Mouse (Mus musculus): ENCODE results near the gene Dffb. TPM values are rescaled to one million over a fixed set of nuclear protein-coding genes. Genes with fewer than 3 reads are reported as not detected.

The Dffb gene
- 10 to 100 TPM in 3 of 4 experiments, 1 to 10 TPM in 1; 9.4 to 14.0 (median 11.4) TPM for total RNA-seq (2022)

DNA sequence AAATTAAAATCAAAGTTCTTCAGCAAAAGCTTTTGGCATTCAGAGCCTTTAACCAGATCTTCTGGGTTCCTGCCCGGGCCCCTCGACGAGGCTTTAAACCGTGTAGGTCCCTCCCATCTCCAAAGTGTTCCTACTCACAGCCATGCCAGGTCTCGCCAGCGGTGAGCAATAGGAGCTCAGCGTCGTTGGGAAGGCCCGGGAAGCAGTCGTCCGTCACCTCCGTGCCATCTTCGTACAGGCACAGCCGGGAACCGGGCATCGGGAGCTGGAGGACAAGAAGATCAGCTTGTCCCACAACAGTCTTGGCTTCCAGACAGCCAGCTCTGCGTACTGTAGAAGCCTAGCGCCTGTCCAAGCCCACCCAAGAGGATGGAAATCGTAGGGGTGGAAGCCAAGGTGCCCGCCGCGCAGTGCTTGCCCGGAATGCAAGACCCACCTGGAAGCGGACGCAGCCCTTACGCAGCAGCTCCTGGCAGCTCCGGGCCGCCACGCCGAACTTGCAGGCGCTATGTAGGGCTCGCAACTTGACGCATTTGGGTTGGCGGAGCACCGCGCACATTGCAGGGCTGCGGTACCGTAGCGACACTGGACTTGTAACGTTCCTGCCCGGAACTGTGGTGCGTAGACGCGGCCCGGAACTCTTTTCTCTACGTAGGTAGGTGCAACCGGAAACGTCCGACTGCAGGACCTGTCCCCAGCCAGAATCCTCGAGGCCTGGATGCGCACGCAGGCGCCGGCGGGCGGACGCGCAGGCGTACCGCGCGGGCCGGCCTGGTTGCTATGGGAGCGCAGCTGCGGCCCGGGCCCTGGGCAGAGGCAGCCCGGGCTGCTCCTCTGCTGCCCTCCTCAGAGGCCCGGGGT, at the start of gene Dffb, which contains the start of gene Cep104:
Gene Dffb (minus strand): TSS at position 696 of the 861 bp plus-strand sequence.
Gene Cep104 (plus strand): TSS at position 764 of the 861 bp plus-strand sequence.
- DNase-seq (ENCODE audit: low spot score in 2 of 2), result peak; percentile 92 to 95

DNA sequence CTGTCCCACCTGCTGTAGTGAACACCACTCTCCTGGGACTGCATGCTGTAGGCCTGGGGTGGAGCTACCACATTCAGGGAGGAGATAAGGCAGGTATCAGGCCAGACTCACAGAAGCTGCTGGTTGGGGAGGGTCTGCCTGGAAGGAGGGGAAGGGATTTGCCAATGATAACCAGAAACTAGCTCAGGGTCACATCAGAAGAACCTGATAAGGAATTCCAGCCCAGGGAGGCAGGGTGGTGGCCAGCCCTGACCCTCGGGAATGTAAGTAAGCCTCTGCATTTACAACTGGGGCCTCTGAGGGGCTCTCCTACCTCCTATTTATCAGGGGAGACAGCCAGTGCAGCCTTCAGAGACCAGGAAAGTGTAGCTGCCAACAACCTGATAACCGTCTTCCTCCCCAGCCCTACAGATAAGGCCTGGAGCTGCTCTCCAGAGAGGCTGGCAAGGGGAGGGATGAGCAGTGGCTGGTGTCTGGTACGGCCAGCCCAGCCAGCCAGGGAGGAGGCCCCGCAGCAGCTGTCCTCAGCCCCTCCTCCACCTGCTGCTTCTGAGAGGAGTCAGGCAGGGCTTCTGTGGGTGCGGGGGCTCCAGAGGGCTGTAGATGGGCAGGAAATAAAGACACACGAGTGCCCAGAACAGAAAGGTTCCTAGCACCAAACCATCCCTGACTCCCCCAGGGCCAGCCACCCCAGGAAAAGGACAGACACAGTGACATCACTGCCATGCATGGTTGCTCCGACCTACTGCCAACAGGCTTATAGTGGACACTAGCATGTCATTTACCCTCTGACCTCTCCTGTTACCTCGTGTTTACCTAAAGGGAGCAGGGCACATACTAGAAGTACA, 49.1 kb upstream of the Dffb start:
- DNase-seq (ENCODE audit: low spot score in 2 of 2), result peak in 1 of 2 experiments; percentile 71

DNA sequence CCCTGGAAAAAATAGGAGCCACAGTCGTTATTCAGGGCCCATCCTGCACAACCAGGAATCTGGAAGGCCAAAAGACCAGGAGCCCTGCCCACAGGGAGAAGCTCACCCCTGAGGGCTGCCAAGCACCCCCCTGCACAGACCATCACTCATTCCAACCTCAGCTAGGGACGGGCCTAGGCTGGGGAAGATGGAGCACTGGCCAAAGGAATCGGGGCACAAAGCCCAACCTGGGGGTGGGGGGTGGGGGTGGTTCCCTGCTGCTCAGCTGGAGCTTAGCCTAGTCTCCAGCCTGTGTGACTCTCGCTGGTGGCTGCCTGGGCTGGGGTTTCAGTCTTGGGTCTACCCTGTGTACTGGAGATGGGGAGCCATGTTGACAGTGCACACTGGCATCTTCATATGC, 47.9 kb upstream of the Dffb start:
- DNase-seq (ENCODE audit: low spot score in 2 of 2), result no peak

- no peak for DNase-seq (ENCODE audit: low spot score in 2 of 2)
Measured at GRCm38 (mm10) chr4:154022407-154022806, 47.5 kb upstream of the Dffb start.

DNA sequence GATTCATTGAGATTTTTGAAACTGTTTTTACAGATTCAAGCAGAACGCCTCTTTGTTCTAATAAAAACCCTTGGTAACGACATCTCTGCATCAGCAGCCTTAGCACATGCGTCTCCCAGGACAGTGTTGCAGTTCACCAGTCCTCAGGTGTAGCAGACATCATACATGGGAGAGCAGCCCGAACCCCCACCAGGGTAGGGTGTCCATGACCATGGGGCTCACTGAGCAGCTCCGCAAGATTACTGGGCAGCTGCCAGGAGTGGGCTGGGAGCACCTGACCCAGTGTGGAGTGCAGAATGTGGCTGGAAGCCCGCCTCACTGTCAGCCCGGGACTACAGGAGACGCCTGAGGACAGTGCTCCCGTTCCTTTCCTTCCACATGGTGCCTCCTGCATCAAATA, 46.5 kb upstream of the Dffb start:
- DNase-seq (ENCODE audit: low spot score in 2 of 2), result no peak

DNA sequence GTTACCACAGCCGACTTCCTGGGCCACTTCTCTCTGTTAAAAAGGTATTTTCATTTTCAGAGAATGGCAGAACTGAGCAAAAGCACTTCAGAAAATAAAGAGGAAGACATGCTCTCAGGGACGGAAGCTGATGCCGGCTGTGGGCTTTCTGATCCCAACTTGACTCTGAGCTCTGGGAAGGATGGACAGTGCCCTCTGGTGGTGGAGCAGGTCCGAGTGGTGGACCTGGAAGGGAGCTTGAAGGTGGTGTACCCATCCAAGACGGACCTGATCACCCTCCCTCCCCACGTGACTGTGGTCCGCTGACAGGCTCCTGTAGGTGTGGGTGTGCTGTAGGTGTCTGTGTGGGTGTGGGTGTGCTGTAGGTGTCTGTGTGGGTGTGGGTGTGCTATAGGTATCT, 44.6 kb upstream of the Dffb start:
- DNase-seq (ENCODE audit: low spot score in 2 of 2), result peak in 1 of 2 experiments; percentile 48

DNA sequence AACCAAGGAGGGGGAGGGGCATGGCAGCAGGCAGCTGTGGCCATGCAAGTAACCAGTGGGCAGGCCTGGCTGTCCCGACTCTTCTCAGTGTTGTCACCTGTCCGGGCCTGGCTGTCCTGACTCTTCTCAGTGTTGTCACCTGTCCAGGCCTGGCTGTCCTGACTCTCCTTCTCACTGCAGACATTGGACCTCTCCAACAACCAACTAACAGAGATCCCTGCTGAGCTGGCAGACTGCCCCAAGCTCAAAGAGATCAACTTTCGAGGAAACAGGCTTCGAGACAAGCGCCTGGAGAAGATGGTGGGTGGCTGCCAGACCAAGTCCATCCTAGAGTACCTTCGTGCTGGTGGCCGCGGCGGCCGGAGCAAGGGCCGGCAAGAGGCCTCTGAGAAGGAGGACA, 40.5 kb upstream of the Dffb start:
- no peak for DNase-seq (ENCODE audit: low spot score in 2 of 2)

DNA sequence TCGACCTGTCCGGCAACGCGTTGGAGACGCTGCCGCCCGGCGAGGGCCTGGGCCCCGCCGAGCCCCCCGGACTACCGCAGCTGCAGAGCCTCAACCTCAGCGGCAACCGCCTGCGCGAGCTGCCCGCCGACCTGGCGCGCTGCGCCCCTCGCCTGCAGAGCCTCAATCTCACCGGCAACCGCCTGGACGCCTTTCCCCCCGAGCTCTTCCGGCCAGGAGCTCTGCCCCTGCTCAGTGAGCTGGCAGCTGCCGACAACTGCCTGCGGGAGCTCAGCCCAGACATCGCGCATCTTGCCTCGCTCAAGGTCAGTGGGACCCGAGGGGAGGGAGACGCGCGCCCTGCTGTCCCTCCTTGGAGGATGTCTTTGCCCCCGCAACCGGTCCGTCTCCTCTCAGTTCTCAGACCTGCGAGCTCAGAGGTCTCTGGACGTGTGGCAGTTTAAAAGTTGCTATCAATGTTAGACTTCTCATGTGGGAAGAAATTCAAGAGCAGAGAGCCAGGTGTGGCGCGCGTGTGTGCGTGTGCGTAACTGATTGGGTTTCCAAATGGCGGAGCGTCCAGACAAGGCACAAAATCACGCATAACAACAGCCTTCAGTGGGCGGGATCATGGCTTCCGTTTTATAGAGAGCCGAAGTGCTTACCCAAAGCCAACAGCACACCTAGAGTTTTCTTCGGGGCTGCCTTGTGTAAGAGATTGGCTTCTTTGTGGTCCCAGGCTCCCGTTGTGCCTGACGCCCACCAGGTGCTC, 37.4 kb upstream of the Dffb start:
- no peak for DNase-seq (ENCODE audit: low spot score in 2 of 2)

DNA sequence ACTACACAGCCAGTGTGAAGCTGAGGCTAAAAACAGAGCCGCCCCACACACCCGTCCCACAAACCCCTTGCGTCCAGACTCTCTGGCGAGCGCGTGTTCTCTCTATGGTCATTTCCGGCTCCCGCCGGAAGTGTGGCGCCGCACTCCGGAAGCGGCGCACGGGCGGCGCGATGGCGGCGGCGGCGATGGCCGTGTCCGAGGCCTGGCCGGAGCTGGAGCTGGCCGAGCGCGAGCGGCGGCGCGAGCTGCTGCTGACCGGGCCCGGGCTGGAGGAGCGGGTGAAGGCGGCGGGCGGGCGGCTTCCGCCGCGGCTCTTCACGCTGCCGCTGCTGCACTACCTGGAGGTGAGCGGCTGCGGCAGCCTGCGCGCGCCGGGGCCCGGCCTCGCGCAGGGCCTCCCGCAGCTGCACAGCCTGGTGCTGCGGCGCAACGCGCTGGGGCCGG, 36.7 kb upstream of the Dffb start, which contains the start of gene Lrrc47:
Gene Lrrc47 (plus strand): TSS at position 86 of the 444 bp plus-strand sequence.
- DNase-seq (ENCODE audit: low spot score in 2 of 2), result peak; percentile 72 to 81

GRCm38 (mm10) chr4:154010907-154011645, 36.1 kb upstream of the Dffb start:
- DNase-seq (ENCODE audit: low spot score in 2 of 2), result no peak

GRCm38 (mm10) chr4:154007759-154008158, 32.8 kb upstream of the Dffb start:
- no peak for DNase-seq (ENCODE audit: low spot score in 2 of 2)

- DNase-seq (ENCODE audit: low spot score in 2 of 2), result no peak
Measured at GRCm38 (mm10) chr4:154006264-154006663, 31.3 kb upstream of the Dffb start.

GRCm38 (mm10) chr4:154005488-154005887, 30.6 kb upstream of the Dffb start:
- peak in 1 of 2 experiments; percentile 42 for DNase-seq (ENCODE audit: low spot score in 2 of 2)

DNA sequence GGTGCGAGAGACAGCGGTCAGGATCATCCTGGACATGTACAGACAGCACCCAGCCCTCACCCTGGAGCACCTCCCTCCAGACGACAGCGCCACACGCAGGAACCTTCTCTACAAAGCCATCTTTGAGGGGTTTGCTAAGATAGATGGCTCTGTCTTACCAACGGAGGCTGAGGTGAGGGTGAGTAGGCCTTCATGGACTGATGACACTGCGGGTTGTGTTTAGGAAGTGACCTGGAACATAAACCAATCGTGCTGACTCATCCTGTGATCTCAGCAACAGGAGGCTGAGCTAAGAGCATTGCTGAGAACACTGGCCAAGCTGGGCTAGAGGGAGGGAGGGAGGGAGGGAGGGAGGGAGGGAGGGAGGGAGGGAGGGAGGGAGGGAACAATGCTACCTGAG, 18.6 kb upstream of the Dffb start:
- DNase-seq (ENCODE audit: low spot score in 2 of 2), result no peak

DNA sequence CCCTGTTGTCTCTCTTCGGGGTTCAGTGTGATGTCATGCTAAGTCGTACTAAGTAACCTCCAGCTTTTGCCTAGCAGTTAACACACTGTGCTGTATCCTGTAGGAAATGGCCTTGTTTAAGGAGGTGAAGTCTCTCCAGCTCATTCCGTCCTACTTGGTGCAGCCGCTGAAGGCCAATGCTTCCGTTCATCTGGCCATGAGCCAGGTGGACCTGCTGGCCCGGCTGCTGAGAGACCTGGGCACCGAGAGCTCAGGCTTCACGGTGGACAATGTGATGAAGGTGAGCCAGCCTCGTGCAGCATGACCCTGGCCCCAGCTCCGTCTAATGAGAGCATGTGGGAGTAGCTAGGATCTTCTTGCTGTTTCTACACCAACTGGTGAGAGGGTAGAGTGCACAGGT, 17.8 kb upstream of the Dffb start:
- no peak for DNase-seq (ENCODE audit: low spot score in 2 of 2)

DNA sequence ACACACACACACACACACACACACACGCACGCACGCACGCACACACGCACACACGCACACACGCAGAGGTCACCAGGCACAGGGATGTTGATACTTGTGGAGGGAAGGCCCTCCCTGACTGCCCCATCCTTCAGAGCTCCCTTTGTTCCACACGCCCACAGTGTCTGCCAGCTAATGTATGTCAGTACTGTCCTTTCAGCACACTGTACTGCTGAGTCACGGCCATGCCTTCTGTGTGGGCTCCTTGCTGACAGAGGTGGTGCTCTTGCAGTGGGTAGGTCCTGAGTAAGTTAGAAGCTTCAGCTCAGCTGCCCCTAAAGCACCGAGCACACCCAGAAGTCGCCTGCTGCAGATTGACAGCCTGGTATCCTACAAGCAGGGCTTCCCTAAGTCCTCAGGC, 5.5 kb upstream of the Dffb start:
- DNase-seq (ENCODE audit: low spot score in 2 of 2), result no peak

DNA sequence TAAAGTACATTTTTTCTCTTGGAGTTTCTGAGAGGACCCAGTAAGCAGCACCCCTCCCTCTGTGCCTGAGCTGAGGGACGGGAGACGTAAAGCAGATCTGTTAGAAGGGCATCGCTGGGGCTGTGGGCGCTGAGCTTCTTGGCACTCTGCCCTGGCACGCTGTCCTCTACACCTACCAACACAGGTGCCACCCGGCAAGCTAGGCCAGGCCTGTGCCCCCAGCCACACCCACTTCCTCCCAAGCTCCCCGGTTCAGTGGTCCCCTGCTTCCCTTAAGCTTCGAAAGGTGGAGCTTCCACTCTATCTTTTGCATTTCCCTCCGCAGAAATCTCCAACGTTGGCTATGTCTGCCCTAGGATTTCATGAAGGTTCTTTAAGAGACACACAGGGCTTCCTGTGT, 4.3 kb upstream of the Dffb start:
- DNase-seq (ENCODE audit: low spot score in 2 of 2), result no peak

GRCm38 (mm10) chr4:153975768-153976167, 842 bp upstream of the Dffb start:
- DNase-seq (ENCODE audit: low spot score in 2 of 2), result no peak

- DNase-seq (ENCODE audit: low spot score in 2 of 2), result no peak
Measured at GRCm38 (mm10) chr4:153975292-153975662, 351 bp upstream of the Dffb start.

DNA sequence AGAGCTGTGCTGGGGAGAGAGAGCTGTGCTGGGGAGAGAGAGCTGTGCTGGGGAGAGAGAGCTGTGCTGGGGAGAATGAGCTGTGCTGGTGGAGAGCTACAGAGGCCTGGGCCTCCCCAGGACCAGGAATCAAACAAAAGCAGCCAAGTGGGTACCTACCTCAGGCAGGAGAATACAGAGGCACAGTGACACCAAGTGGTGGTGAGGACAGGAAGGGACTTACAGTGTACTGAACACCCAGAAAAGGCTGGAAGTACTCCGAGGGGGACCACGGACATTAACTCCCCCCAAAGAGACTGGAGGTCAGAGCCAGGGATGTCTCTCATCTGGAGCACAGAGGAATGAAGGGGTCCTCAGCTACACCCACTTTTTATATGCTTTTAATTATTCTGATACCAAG, 6.9 kb downstream of the Dffb start:
- DNase-seq (ENCODE audit: low spot score in 2 of 2), result no peak

DNA sequence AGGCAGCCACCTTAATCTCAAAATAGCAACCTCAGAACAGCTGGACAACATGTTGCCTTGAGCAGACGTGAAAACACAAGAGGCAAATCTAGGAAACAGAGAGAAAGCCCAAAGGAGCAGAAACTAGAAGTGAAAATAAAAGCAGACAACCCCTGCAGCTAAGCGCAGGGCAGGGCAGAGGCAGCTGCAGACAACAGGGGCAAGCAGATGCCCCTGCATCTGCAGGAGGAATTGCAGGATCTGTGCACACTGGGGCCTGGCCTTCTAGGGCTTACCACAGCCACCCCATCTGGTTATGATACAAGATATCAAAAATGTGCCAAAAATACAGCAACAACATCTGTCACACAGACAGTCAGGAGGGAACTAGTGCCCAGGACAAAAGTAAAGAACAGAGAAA, 7.4 kb downstream of the Dffb start:
- DNase-seq (ENCODE audit: low spot score in 2 of 2), result no peak

Measured in left cerebral cortex, adult 8-10 months (tissue).